Mouse (Mus musculus) brain, adult 2 months (tissue): ENCODE measurements around the gene Ube4a.
A peak's percentile ranks its signal among the peaks of the same experiment; 100 is the strongest.

Experiments used
- DNase-seq: peaks from one replicate; pipeline ENCODE4 v3.0.0; 2011; ENCODE audit warnings: low read depth, low spot score

Gene Ube4a

GRCm38 (mm10) chr9:44900402-44900801 is 65.0 kb downstream of the Ube4a start:
- no peak for DNase-seq

GRCm38 (mm10) chr9:44899716-44900115 is 65.7 kb downstream of the Ube4a start:
- no peak for DNase-seq

- peak; percentile 66 for DNase-seq
Measured at GRCm38 (mm10) chr9:44897024-44897423, 68.4 kb downstream of the Ube4a start.

- peak; percentile 67 for DNase-seq
Measured at GRCm38 (mm10) chr9:44892664-44893063, 72.7 kb downstream of the Ube4a start.

- no peak for DNase-seq
Measured at GRCm38 (mm10) chr9:44891210-44891609, 74.2 kb downstream of the Ube4a start.

GRCm38 (mm10) chr9:44890122-44890521 is 75.3 kb downstream of the Ube4a start:
- DNase-seq: no peak

GRCm38 (mm10) chr9:44888114-44888624 is 77.2 kb downstream of the Ube4a start:
- no peak for DNase-seq

- peak; percentile 83 for DNase-seq
Measured at GRCm38 (mm10) chr9:44882981-44883569, 82.3 kb downstream of the Ube4a start.

- DNase-seq: no peak
Measured at GRCm38 (mm10) chr9:44882436-44882980, 82.9 kb downstream of the Ube4a start.

- peak; percentile 91 for DNase-seq
Measured at GRCm38 (mm10) chr9:44881941-44882435, 83.4 kb downstream of the Ube4a start.

GRCm38 (mm10) chr9:44881221-44881871 is 84.1 kb downstream of the Ube4a start, which contains the start of gene Kmt2a:
TSS of gene Kmt2a (minus strand) at chr9:44881296.
- peak; percentile 99 for DNase-seq

- peak; percentile 36 for DNase-seq
Measured at GRCm38 (mm10) chr9:44880309-44881081, 84.9 kb downstream of the Ube4a start.

GRCm38 (mm10) chr9:44879694-44880271 is 85.6 kb downstream of the Ube4a start:
- peak; percentile 40 for DNase-seq

GRCm38 (mm10) chr9:44878776-44879500 is 86.5 kb downstream of the Ube4a start:
- peak; percentile 56 for DNase-seq

- DNase-seq: peak; percentile 26
Measured at GRCm38 (mm10) chr9:44877686-44878085, 87.7 kb downstream of the Ube4a start.

GRCm38 (mm10) chr9:44875476-44875875 is 89.9 kb downstream of the Ube4a start:
- DNase-seq: peak; percentile 67

GRCm38 (mm10) chr9:44874198-44874597 is 91.2 kb downstream of the Ube4a start:
- DNase-seq: no peak

- DNase-seq: no peak
Measured at GRCm38 (mm10) chr9:44873665-44874064, 91.7 kb downstream of the Ube4a start.
